Mouse (Mus musculus): Measurements from ENCODE around the gene Antxr2. TPM values are rescaled to one million over a fixed set of nuclear protein-coding genes. Genes with fewer than 3 reads are reported as not detected.

Gene Antxr2
- polyA plus RNA-seq, 1 experiment from 2014 or later, result 4.2 TPM

DNA sequence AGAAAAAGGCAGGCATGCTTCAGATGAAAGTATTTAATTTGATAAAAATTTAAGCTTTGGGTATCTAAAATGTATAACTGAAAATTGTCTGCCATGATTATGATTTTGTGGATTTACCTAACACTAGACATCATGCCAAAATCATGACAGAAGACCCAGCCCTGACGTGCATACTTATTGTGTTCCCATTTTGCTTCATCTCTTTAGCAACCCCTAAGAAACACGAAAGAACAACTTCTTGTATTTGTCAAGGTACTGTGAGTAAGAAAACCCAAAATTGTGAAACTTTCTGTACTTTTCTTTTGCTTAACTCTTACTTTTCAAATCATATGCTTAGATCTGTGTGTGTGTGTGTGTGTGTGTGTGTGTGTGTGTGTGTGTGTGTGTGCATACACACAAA lies 6.3 kb downstream of the Antxr2 start:
- Histone ChIP-seq H3K9me3 (replicated peaks) (no peaks in the 10 kb centered on the region), H3K9ac (no peak overlapping the region), H3K27ac (no peak overlapping the region), H3K4me2 (no peak overlapping the region), H3K4me3 (replicated peaks) (no peak overlapping the region), H3K4me1 (replicated peaks) (peaks cover 8% of the 10 kb centered on the region), H3K27me3 (no peaks in the 10 kb centered on the region), H3K36me3 (peaks cover 4% of the 10 kb centered on the region; the same call in 1 of the 2 replicates)
- 80% methylated on average over 2 of the region's 2 CpGs for whole genome bisulfite sequencing (ENCODE audit: insufficient replicate concordance)
- DNase-seq (no peak), ATAC-seq (ENCODE audit: low read depth) (no peak)

DNA sequence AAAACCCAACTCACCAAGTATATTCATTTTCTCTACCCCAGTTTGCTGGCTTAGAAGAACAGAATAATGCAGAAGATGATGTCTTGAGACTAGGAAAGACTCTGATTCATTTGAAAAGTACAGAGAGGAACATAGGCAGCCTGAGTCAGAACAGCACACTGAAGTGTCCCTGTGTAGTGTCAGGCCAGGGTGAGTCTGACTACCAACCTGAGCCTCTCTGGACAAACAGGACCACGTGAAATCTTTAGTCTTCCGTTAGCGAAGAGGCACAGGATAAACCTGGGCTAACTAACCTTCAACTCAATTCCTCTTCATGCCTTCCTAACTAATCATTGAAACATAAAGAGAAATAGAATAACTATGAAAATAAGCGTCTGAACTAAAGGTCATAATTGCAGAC lies 9.3 kb downstream of the Antxr2 start:
- Histone ChIP-seq H3K36me3 (peaks cover 4% of the 10 kb centered on the region; the same call in 1 of the 2 replicates), H3K27me3 (no peaks in the 10 kb centered on the region), H3K27ac (no peak overlapping the region), H3K4me1 (replicated peaks) (peaks cover 3% of the 10 kb centered on the region; the same call in 1 of the 2 replicates), H3K4me3 (replicated peaks) (no peak overlapping the region), H3K9me3 (replicated peaks) (no peaks in the 10 kb centered on the region), H3K9ac (no peak overlapping the region), H3K4me2 (no peak overlapping the region)
- no peak for DNase-seq
- no peak for ATAC-seq (ENCODE audit: low read depth)
- WGBS (ENCODE audit: insufficient replicate concordance), result 75% methylated on average over 4 of the region's 4 CpGs

- Histone ChIP-seq H3K36me3 (peaks cover 4% of the 10 kb centered on the region; the same call in 1 of the 2 replicates), H3K4me3 (replicated peaks) (no peak overlapping the region), H3K27me3 (no peaks in the 10 kb centered on the region), H3K27ac (no peak overlapping the region), H3K9me3 (replicated peaks) (no peaks in the 10 kb centered on the region), H3K9ac (no peak overlapping the region), H3K4me2 (no peak overlapping the region), H3K4me1 (replicated peaks) (peaks cover 4% of the 10 kb centered on the region; the same call in 1 of the 2 replicates)
- ATAC-seq (ENCODE audit: low read depth) (no peak), DNase-seq (no peak)
These were observed 10.2 kb downstream of the Antxr2 start for GRCm38 (mm10) chr5:98020658-98021057.

GRCm38 (mm10) chr5:98019396-98019795 lies 11.4 kb downstream of the Antxr2 start:
- WGBS (ENCODE audit: insufficient replicate concordance), result 63% methylated on average over 1 of the region's 1 CpGs
- Histone ChIP-seq H3K36me3 (peaks cover 4% of the 10 kb centered on the region; the same call in 1 of the 2 replicates), H3K9me3 (replicated peaks) (no peaks in the 10 kb centered on the region), H3K27ac (no peak overlapping the region), H3K4me1 (replicated peaks) (peaks cover 4% of the 10 kb centered on the region; the same call in 1 of the 2 replicates), H3K27me3 (no peaks in the 10 kb centered on the region), H3K4me3 (replicated peaks) (no peak overlapping the region), H3K4me2 (no peak overlapping the region), H3K9ac (no peak overlapping the region)
- DNase-seq (no peak), ATAC-seq (ENCODE audit: low read depth) (no peak)

DNA sequence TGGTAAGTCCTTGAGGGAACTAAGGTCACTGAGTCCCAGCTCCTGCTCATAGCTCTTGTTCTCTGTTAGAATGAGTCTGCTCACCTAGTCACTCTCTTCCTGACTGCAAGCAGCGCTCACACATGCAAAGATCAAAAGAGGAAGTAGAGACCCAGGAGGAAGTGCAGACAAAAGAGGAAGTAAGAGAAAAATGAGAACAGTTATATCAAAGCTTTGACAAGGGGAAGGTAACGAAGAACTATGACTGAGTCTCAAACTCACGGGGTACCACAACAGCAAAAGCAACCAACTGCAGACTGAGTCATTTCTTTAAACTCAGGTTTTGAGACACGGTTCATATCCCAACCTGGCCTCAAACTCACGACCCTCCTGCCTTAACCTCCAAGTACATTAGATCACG lies 12.7 kb downstream of the Antxr2 start:
- no peaks in the 10 kb centered on the region for H3K9me3 ChIP-seq (replicated peaks)
- no peak overlapping the region for H3K4me2 ChIP-seq
- no peak for ATAC-seq (ENCODE audit: low read depth)
- H3K4me1 ChIP-seq (replicated peaks), result peaks cover 4% of the 10 kb centered on the region; the same call in 1 of the 2 replicates
- 20% methylated on average over 6 of the region's 6 CpGs for WGBS (ENCODE audit: insufficient replicate concordance)
- H3K27ac ChIP-seq, result no peak overlapping the region
- H3K36me3 ChIP-seq, result peaks cover 4% of the 10 kb centered on the region; the same call in 1 of the 2 replicates
- H3K9ac ChIP-seq, result no peak overlapping the region
- no peak overlapping the region for H3K4me3 ChIP-seq (replicated peaks)
- no peaks in the 10 kb centered on the region for H3K27me3 ChIP-seq
- DNase-seq, result no peak

DNA sequence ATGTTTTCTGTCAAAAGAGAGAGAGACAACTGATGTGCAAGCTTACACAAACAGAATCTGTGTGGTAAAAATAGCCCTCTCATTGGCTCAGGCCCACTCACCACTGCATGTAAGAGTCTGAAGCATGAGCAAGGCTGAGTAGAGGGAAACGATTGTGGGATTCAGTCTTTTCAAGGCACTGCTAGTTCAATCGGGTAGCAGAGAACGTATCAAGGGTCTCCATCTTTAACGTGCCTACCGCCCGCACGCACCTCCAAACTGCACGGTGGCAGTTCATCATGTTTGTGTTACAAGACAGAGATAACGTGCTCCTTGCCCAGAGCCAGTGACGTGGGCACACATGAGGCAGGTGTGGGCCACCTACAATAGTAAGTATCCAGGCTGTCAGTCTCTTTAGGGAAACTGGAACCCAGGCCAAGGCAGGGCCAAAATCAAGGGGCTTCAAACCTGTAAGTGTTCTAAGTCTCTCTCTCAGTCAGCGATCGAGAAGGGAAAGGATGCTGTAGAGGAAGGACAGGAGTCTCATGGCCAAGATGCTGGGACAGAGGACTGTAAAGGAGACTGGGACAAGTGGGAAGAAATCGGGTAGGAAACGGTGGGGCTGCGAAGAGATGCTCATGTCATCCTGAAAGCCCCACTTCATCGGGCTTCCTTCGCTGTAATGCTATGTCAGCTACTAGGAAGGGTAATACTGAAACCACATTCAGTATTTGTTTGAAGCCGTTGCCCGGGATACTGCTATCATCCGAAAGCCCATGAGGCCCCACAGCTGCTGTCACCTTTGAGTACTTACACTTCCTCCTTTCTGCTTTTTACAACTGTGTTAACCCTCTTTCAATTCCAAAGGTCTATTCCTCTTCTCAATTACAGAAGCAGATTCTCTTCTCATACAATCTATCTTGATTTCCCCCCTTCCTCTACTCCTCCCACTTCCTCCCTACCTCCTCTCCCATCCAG lies 14.3 kb downstream of the Antxr2 start:
- 49% methylated on average over 20 of the region's 20 CpGs for WGBS (ENCODE audit: insufficient replicate concordance)
- Histone ChIP-seq H3K4me1 (replicated peaks) (peaks cover 4% of the 10 kb centered on the region; the same call in 1 of the 2 replicates), H3K4me3 (replicated peaks) (no peak overlapping the region), H3K9me3 (replicated peaks) (no peaks in the 10 kb centered on the region), H3K9ac (no peak overlapping the region), H3K4me2 (0 out of 2 replicates have a peak overlapping the region, but pooled peaks have one; percentile 8), H3K36me3 (peaks cover 4% of the 10 kb centered on the region; the same call in 1 of the 2 replicates), H3K27me3 (no peaks in the 10 kb centered on the region), H3K27ac (no peak overlapping the region)
- no peak for DNase-seq
- no peak for ATAC-seq (ENCODE audit: low read depth)

DNA sequence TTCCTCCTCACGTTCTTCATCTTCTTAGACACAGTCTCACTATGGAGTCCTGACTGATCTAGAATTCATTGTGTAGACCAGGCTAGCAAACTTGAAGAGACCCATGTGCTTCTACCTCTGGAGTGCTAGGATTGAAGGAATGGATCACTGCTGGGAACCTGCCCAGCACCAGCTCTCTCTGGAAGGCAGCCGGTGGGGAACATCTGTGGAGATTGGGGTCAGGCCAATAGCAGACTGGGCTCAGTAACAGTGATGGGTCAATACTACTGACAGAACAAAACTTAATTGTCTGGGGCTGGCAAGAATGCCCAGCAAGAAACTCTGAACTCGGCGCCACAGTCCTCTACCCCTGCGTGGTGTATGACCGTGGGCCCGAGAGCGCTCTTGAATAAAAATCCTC lies 25.1 kb downstream of the Antxr2 start:
- Histone ChIP-seq H3K27me3 (no peaks in the 10 kb centered on the region), H3K36me3 (peaks cover 3% of the 10 kb centered on the region), H3K27ac (no peak overlapping the region), H3K4me1 (replicated peaks) (no peaks in the 10 kb centered on the region), H3K4me3 (replicated peaks) (no peak overlapping the region), H3K4me2 (no peak overlapping the region), H3K9ac (no peak overlapping the region), H3K9me3 (replicated peaks) (no peaks in the 10 kb centered on the region)
- 88% methylated on average over 8 of the region's 8 CpGs for WGBS (ENCODE audit: insufficient replicate concordance)
- DNase-seq (no peak), ATAC-seq (ENCODE audit: low read depth) (no peak)

- DNase-seq, result no peak
These were observed 31.5 kb downstream of the Antxr2 start for GRCm38 (mm10) chr5:97999261-97999824.

DNA sequence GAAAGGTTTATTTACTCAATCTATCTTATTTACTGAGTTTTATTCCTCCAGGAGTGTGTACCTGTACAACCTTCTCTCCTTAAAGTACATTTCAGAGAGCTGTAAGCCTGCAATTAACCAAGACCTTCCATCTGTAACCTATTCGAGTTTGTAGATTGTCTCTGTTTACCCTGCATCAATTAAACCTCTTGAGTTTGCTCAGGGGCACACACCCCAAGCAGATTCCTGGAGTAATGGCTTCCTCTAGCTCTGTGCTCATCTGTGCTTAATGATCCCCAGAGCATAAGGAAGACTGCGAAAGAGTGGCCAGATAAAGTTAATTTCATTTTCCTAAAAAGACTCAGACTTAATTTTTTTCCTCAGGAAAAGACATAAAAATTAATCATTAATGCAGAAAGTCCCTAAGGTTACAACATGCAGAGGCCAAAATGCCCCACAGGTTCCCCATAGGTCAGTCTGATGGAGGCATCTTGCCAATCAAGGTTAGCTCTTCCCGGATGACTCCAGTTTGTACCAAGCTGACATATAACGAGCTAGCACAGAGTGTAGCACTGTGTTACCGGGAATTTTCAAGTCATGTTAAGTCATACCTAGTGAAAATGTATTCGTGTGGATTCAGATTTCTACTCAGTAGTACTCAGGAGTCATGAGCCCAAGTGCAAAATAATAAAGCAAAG lies 34.2 kb downstream of the Antxr2 start:
- ATAC-seq (ENCODE audit: low read depth), result no peak
- Histone ChIP-seq H3K27ac (no peak overlapping the region), H3K4me1 (replicated peaks) (no peaks in the 10 kb centered on the region), H3K4me2 (no peak overlapping the region), H3K9ac (no peak overlapping the region), H3K9me3 (replicated peaks) (no peaks in the 10 kb centered on the region), H3K27me3 (no peaks in the 10 kb centered on the region), H3K36me3 (no peaks in the 10 kb centered on the region; the same call in 1 of the 2 replicates), H3K4me3 (replicated peaks) (no peak overlapping the region)
- DNase-seq, result no peak
- WGBS (ENCODE audit: insufficient replicate concordance), result 54% methylated on average over 6 of the region's 6 CpGs

More at GRCm38 (mm10) chr5:97999261-97999824, 31.5 kb downstream of the Antxr2 start:
- H3K4me3 ChIP-seq (replicated peaks), result no peak overlapping the region
- no peak overlapping the region for H3K9ac ChIP-seq
- WGBS (ENCODE audit: insufficient replicate concordance), result 58% methylated on average over 2 of the region's 2 CpGs
- H3K4me1 ChIP-seq (replicated peaks), result no peaks in the 10 kb centered on the region
- H3K36me3 ChIP-seq, result no peaks in the 10 kb centered on the region; the same call in none of the 2 replicates
- H3K9me3 ChIP-seq (replicated peaks), result no peaks in the 10 kb centered on the region
- ATAC-seq (ENCODE audit: low read depth), result no peak
- H3K27ac ChIP-seq, result no peak overlapping the region
- no peaks in the 10 kb centered on the region for H3K27me3 ChIP-seq
- H3K4me2 ChIP-seq, result no peak overlapping the region

GRCm38 (mm10) chr5:97995881-97996280 lies 35.0 kb downstream of the Antxr2 start:
- Histone ChIP-seq H3K36me3 (no peaks in the 10 kb centered on the region; the same call in 1 of the 2 replicates), H3K9ac (no peak overlapping the region), H3K9me3 (replicated peaks) (no peaks in the 10 kb centered on the region), H3K27me3 (no peaks in the 10 kb centered on the region), H3K4me3 (replicated peaks) (no peak overlapping the region), H3K27ac (no peak overlapping the region), H3K4me2 (no peak overlapping the region), H3K4me1 (replicated peaks) (no peaks in the 10 kb centered on the region)
- WGBS (ENCODE audit: insufficient replicate concordance), result 70% methylated on average over 4 of the region's 4 CpGs
- ATAC-seq (ENCODE audit: low read depth) (no peak), DNase-seq (no peak)

DNA sequence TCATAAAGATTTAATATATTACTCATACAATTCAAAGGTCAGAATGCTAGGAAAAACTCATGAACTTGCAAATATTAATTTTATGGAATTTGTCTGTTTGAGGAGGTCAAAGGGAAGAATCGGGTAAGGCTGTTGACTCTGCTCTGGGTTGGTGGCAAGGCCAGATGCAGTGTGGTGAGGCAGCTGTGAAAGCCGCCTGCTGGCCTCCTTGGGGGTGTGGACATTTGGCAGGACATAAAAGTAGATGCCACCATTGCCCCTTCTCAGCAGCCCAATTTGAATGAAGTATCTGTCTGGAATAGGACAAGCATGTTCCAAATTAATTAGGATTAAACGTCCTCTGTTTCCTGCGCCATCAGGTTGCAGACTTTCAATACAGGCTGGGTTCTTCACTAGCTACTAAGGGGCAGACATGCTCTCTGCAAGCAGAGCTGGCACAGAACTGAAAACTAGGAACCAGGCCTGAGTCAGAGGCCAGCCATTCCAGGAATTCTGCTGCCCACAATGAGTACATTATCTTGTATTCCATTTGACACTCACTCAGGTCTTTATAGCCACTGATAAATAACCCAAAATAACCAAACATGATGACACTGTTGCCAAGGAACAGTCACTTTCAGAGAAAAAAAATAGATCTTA lies 44.1 kb downstream of the Antxr2 start:
- DNase-seq, result no peak

More for the DNA sequence above, 44.1 kb downstream of the Antxr2 start:
- no peaks in the 10 kb centered on the region for H3K4me1 ChIP-seq (replicated peaks)
- 75% methylated on average over 4 of the region's 4 CpGs for WGBS (ENCODE audit: insufficient replicate concordance)
- no peak overlapping the region for H3K4me2 ChIP-seq
- no peak overlapping the region for H3K9ac ChIP-seq
- no peak overlapping the region for H3K27ac ChIP-seq
- no peaks in the 10 kb centered on the region for H3K27me3 ChIP-seq
- no peaks in the 10 kb centered on the region for H3K9me3 ChIP-seq (replicated peaks)
- ATAC-seq (ENCODE audit: low read depth), result no peak
- no peak overlapping the region for H3K4me3 ChIP-seq (replicated peaks)
- H3K36me3 ChIP-seq, result no peaks in the 10 kb centered on the region
